Mouse (Mus musculus): ENCODE data around the gene Cdkl2.

Gene Cdkl2

GRCm38 (mm10) chr5:91991191-91991937 is 52.3 kb downstream of the Cdkl2 start:
- no peak for DNase-seq

- DNase-seq = no peak
These were observed 54.4 kb downstream of the Cdkl2 start for GRCm38 (mm10) chr5:91989261-91989660.

GRCm38 (mm10) chr5:91987799-91988198 is 55.9 kb downstream of the Cdkl2 start:
- no peak for DNase-seq

- no peak for DNase-seq
These were observed 56.4 kb downstream of the Cdkl2 start, which contains the start of gene Odaph for GRCm38 (mm10) chr5:91987236-91987635. Odaph (plus strand) TSS chr5:91987475.

- DNase-seq = no peak
These were observed 58.0 kb downstream of the Cdkl2 start for GRCm38 (mm10) chr5:91985721-91986120.

GRCm38 (mm10) chr5:91983490-91983889 is 60.2 kb downstream of the Cdkl2 start:
- DNase-seq = no peak

- no peak for DNase-seq
These were observed 62.4 kb downstream of the Cdkl2 start for GRCm38 (mm10) chr5:91981176-91981840.

- DNase-seq = no peak
These were observed 66.3 kb downstream of the Cdkl2 start for GRCm38 (mm10) chr5:91977397-91977770.

- no peak for DNase-seq
These were observed 66.9 kb downstream of the Cdkl2 start for GRCm38 (mm10) chr5:91976566-91977396.

GRCm38 (mm10) chr5:91975758-91976157 is 67.9 kb downstream of the Cdkl2 start:
- no peak for DNase-seq

- DNase-seq = no peak
These were observed 69.7 kb downstream of the Cdkl2 start for GRCm38 (mm10) chr5:91974002-91974401.

- no peak for DNase-seq
These were observed 71.6 kb downstream of the Cdkl2 start for GRCm38 (mm10) chr5:91972046-91972445.

- peak; percentile 97 for DNase-seq
These were observed 80.8 kb downstream of the Cdkl2 start, which contains the start of gene Rchy1 for GRCm38 (mm10) chr5:91962639-91963440. Rchy1 (minus strand) TSS chr5:91963068.

GRCm38 (mm10) chr5:91962259-91962638 is 81.4 kb downstream of the Cdkl2 start:
- no peak for DNase-seq

GRCm38 (mm10) chr5:91961370-91961769 is 82.3 kb downstream of the Cdkl2 start:
- DNase-seq = no peak

GRCm38 (mm10) chr5:91960606-91961254 is 83.0 kb downstream of the Cdkl2 start:
- no peak for DNase-seq

GRCm38 (mm10) chr5:91959986-91960385 is 83.7 kb downstream of the Cdkl2 start:
- DNase-seq = no peak

GRCm38 (mm10) chr5:91959096-91959495 is 84.6 kb downstream of the Cdkl2 start:
- no peak for DNase-seq

- no peak for DNase-seq
These were observed 86.5 kb downstream of the Cdkl2 start for GRCm38 (mm10) chr5:91956991-91957760.
